In the genomic region with DNA sequence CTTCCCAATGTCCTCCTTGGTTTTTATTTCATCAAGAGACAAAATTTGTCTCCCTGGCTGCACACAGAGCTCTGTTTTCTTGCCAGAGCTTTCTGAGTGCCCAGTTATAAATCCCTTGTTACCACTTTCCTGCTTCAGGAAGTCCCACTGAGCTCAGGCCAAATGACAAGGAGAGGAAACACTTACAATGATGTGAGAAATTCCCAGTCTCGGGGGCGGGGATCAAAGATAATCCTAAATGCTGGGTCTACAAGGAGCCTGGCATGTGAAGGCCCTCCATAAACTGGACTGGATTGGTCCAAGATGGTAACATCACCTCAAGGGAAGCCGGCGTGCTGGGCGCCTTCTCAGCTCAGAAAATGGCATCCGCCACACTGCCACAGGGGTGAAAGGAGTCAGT, we compare ENCODE assay signal across 9 mouse cellular contexts. TPM values are rescaled to one million over a fixed set of nuclear protein-coding genes. Genes with fewer than 3 reads are reported as not detected.
DNase-seq lines count a peak whose midpoint lies in the region; ATAC-seq lines count a peak whose summit lies in the region.
"Had no signal": no experiment of that assay in that cellular context is flagged by ENCODE, and none has a peak within 500 bp of the region (broad histone marks: within the 10 kb centered on the region; RNA-seq: fewer than 3 reads in every experiment).

No protein-coding gene starts in this region.

- peak; percentile 43 for DNase-seq in gastrocnemius, postnatal 25 days
- DNase-seq in gastrocnemius, postnatal 10 days: no peak
- DNase-seq in kidney, postnatal 36 days: peak; percentile 60 to 62
- no peak for DNase-seq in embryo, embryonic 10.5 days (ENCODE audit: low spot score)
- DNase-seq in cerebellum, adult 9-11 months: no peak
- no peak for DNase-seq in layer of hippocampus, postnatal 10 days (ENCODE audit: low spot score in 2 of 2)

- 65% methylated on average over 6 of the region's 6 CpGs for WGBS in heart, embryonic 16.5 days
- WGBS in neural tube, embryonic 14.5 days: 58% methylated on average over 6 of the region's 6 CpGs

- H3K4me2 ChIP-seq in heart, embryonic 16.5 days (ENCODE audit: low read depth, low read length): peak overlapping the region; percentile 17; the same call in 1 of the 2 replicates
- no peak overlapping the region for H3K4me2 ChIP-seq in neural tube, embryonic 14.5 days (ENCODE audit: low read depth, low read length)

- no peak overlapping the region for H3K9ac ChIP-seq in heart, embryonic 16.5 days (ENCODE audit: low read length)
- H3K9ac ChIP-seq in neural tube, embryonic 14.5 days (replicated peaks; ENCODE audit: low read depth, low read length): no peak overlapping the region

- H3K36me3 ChIP-seq in heart, embryonic 16.5 days (ENCODE audit: control insufficient read depth, insufficient read depth): no peaks in the 10 kb centered on the region
- H3K36me3 ChIP-seq in neural tube, embryonic 14.5 days (ENCODE audit: control insufficient read depth, insufficient read depth, low read length): no peaks in the 10 kb centered on the region

- H3K27ac ChIP-seq in heart, embryonic 16.5 days (ENCODE audit: low read length): peak overlapping the region; percentile 87
- H3K27ac ChIP-seq in neural tube, embryonic 14.5 days (ENCODE audit: low read depth, low read length): peak overlapping the region; percentile 10; the same call in 1 of the 2 replicates

- H3K27me3 ChIP-seq in heart, embryonic 16.5 days (ENCODE audit: control insufficient read depth, insufficient read depth, low read length): no peaks in the 10 kb centered on the region
- no peaks in the 10 kb centered on the region for H3K27me3 ChIP-seq in neural tube, embryonic 14.5 days (ENCODE audit: control insufficient read depth, insufficient read depth, low read length)
- H3K27me3 ChIP-seq: Patski had no signal

- no peaks in the 10 kb centered on the region for H3K9me3 ChIP-seq in heart, embryonic 16.5 days (replicated peaks; ENCODE audit: control insufficient read depth, low read length)
- no peaks in the 10 kb centered on the region for H3K9me3 ChIP-seq in neural tube, embryonic 14.5 days (ENCODE audit: control insufficient read depth, low read length)

- peaks cover 32% of the 10 kb centered on the region for H3K4me1 ChIP-seq in heart, embryonic 16.5 days (ENCODE audit: control insufficient read depth, insufficient read depth, low read length)
- H3K4me1 ChIP-seq in neural tube, embryonic 14.5 days (ENCODE audit: control insufficient read depth, insufficient read depth, low read length): peaks cover 51% of the 10 kb centered on the region

- H3K4me3 ChIP-seq in heart, embryonic 16.5 days (ENCODE audit: low read length): 0 out of 2 replicates have a peak overlapping the region, but pooled peaks have one; percentile 1
- no peak overlapping the region for H3K4me3 ChIP-seq in neural tube, embryonic 14.5 days (ENCODE audit: low read depth, low read length)

- ATAC-seq in heart, embryonic 16.5 days (replicated peaks; ENCODE audit: extremely low read depth, insufficient read depth, low FRiP score): no peak
- ATAC-seq in neural tube, embryonic 14.5 days (ENCODE audit: low read depth): no peak
- ATAC-seq: Patski had no signal

RNA-seq across cellular contexts. Expression of a gene that starts 49.3 kb away (rescaled TPM):
- total RNA-seq in gastrocnemius, postnatal 25 days (2021): 10 to 100 TPM; 19.7 to 20.4 TPM
- total RNA-seq in gastrocnemius, postnatal 10 days (2021): 10 to 100 TPM; 34.3 to 46.2 TPM
- 115 and 122 TPM in 2 replicates for polyA plus RNA-seq in heart, embryonic 16.5 days (2015; fragmentation: Nextera tagmentation; extraction: Ambion mirVana)
- 119 and 126 TPM in 2 replicates for polyA plus RNA-seq in neural tube, embryonic 14.5 days (2014; fragmentation: Nextera tagmentation; extraction: Ambion mirVana)
- total RNA-seq in layer of hippocampus, postnatal 10 days (2021): 10 to 100 TPM; 48.6 to 66.6 TPM

RNA-seq across cellular contexts. Expression of a gene that starts 49.3 kb away (rescaled TPM):
- total RNA-seq in gastrocnemius, postnatal 25 days (2021): 10 to 100 TPM; 11.9 to 13.7 TPM
- 10 to 100 TPM; 12.8 to 13.2 TPM for total RNA-seq in gastrocnemius, postnatal 10 days (2021)
- polyA plus RNA-seq in heart, embryonic 16.5 days (2015; fragmentation: Nextera tagmentation; extraction: Ambion mirVana): 29.1 and 31.7 TPM in 2 replicates
- polyA plus RNA-seq in neural tube, embryonic 14.5 days (2014; fragmentation: Nextera tagmentation; extraction: Ambion mirVana): 23.8 and 25.4 TPM in 2 replicates
- total RNA-seq in layer of hippocampus, postnatal 10 days (2021): 10 to 100 TPM; 17.6 to 18.2 TPM

Comparison
In these comparisons a context has a peak if more than half of its experiments do, and no peak if none do; other contexts are left out.
1. DNase-seq: peak in gastrocnemius, postnatal 25 days (single experiment) and kidney, postnatal 36 days (2 of 2); none in gastrocnemius, postnatal 10 days (single experiment), embryo, embryonic 10.5 days (single experiment), cerebellum, adult 9-11 months (single experiment) and layer of hippocampus, postnatal 10 days (0 of 2).